Mouse (Mus musculus): ENCODE data around the gene Pik3r4.

DNA sequence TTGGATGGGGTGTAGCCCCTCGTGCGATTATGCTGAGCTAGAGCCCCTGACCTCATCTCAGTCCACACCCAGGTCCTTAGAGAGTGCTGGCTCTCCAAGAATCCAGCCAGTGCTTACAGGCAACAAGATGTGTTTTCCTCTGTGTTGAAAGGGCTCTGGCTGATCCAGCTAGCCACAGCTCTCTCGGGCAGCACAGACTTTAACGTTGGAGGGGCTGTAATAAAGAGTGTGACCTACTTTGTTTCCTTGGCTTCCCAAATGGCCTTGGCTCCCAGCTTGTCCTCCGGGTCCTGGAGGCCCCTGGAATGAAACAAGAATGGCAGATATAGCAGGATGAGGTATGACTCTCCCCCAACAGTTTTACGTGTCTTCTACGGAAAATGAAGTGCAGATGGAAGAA lies 89.2 kb downstream of the Pik3r4 start:
- no peak for TF ChIP-seq CTCF (IDR thresholded peaks at IDR 0.05; ENCODE audit: extremely low read depth, insufficient read length, insufficient replicate concordance, low read depth, low read length)
- TF ChIP-seq POLR2A (IDR thresholded peaks at IDR 0.05; ENCODE audit: low read depth, low read length) = no peak
